Mouse (Mus musculus) heart, postnatal 0 days (tissue): ENCODE measurements around the gene Tle3. TPM values are rescaled to one million over a fixed set of nuclear protein-coding genes. Genes with fewer than 3 reads are reported as not detected.

Source experiments
- ATAC-seq: fragments of 200-750 bp; cut with Nextera tagmentation; 2 replicates; pipeline ENCODE4 v1.8.0; 2017; ENCODE audit warnings: low read depth, moderate number of reproducible peaks, moderate library complexity; ENCODE audit not compliant: insufficient read depth
- DNase-seq: peaks from one replicate; pipeline ENCODE4 v3.0.0-alpha.2; 2016; ENCODE audit warnings: low spot score
- H3K27ac ChIP-seq: fragments of 300-500 bp; sonication (generic); 2 replicates; pipeline ENCODE4 v1.5.1; 2014; ENCODE audit warnings: low read depth, mild to moderate bottlenecking
- H3K27me3 ChIP-seq: fragments of 300-500 bp; sonication (generic); 2 replicates; pipeline ENCODE4 v1.6.1; 2014; ENCODE audit warnings: low read length, mixed read lengths; ENCODE audit not compliant: control insufficient read depth, insufficient read depth
- H3K36me3 ChIP-seq: fragments of 300-500 bp; sonication (generic); replicated peaks from 2 replicates; pipeline ENCODE4 v1.6.1; 2014; ENCODE audit warnings: low read length, mixed read lengths; ENCODE audit not compliant: control insufficient read depth, insufficient read depth
- H3K4me1 ChIP-seq: fragments of 300-500 bp; sonication (generic); 2 replicates; pipeline ENCODE4 v1.6.1; 2014; ENCODE audit warnings: antibody characterized with exemption; ENCODE audit not compliant: control insufficient read depth, insufficient read depth
- H3K4me2 ChIP-seq: fragments of 300-500 bp; sonication (generic); 2 replicates; pipeline ENCODE4 v1.6.1; 2014; ENCODE audit warnings: low read depth, mild to moderate bottlenecking, low read length, moderate library complexity
- H3K4me3 ChIP-seq: fragments of 300-500 bp; sonication (generic); 2 replicates; pipeline ENCODE4 v1.5.1; 2014; ENCODE audit warnings: low read depth, low read length
- H3K9ac ChIP-seq: fragments of 300-500 bp; sonication (generic); replicated peaks from 2 replicates; pipeline ENCODE4 v1.6.1; 2014; ENCODE audit warnings: low read depth, low read length, mixed read lengths
- H3K9me3 ChIP-seq: fragments of 300-500 bp; sonication (generic); replicated peaks from 2 replicates; pipeline ENCODE4 v1.6.1; 2016; ENCODE audit warnings: low read length; ENCODE audit not compliant: control insufficient read depth
- CTCF ChIP-seq: IDR thresholded peaks from 2 replicates; pipeline ENCODE4 v1.5.1; 2016; ENCODE audit warnings: antibody characterized with exemption, control low read depth, low read depth
- EP300 ChIP-seq: IDR thresholded peaks from 2 replicates; pipeline ENCODE4 v1.6.1; 2016; ENCODE audit warnings: antibody characterized with exemption, low read depth
- WGBS: fragments of 180-500 bp; shearing (Covaris S2); extraction: QIAGEN DNeasy Blood & Tissue Kit; methylation state at CpG from one replicate; pipeline ENCODE4 v1.1.7; 2014; 5-methylcytosine and 5-hydroxymethylcytosine counted together
- polyA plus RNA-seq: library from polyadenylated mRNA; unstranded; fragments of >200 nt; fragmentation: Nextera tagmentation; extraction: Ambion mirVana; gene quantifications from 2 replicates; pipeline ENCODE4 v1.2.1, GENCODE M21; 2015
- total RNA-seq: library from RNA; depleted of rRNA; stranded (reverse); fragments of >200 nt; gene quantifications from 2 replicates; pipeline ENCODE4 v1.2.3, GENCODE M21; 2014; ENCODE audit warnings: low replicate concordance

Gene Tle3
- total and polyA plus RNA-seq, 2 experiments from 2014 or later = 4.9 to 22.8 TPM

DNA sequence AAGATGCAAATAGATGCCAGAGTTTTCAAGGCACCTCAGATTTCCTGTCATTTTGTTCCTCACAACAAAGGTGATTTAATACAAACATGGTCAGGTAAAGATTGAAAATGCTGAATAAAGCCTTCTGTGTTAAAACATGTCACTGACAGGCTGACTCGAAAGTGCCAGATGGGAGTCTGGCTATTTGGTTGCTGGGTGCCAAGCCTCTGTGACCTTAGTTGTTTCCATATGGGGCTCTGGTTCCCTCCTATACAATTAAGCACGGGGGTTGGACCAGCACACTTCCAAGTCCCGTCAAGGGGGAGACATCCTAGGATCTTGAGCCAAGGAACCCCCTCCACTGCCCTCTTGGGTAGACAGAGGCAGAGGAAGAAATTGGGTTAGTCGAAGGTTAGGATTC lies 13.2 kb upstream of the Tle3 start:
- Histone ChIP-seq H3K4me2 (no peak overlapping the region), H3K27me3 (peaks cover 99% of the 10 kb centered on the region), H3K27ac (no peak overlapping the region), H3K9me3 (peaks cover 14% of the 10 kb centered on the region), H3K9ac (no peak overlapping the region), H3K4me1 (peaks cover 18% of the 10 kb centered on the region; the same call in 1 of the 2 replicates), H3K4me3 (no peak overlapping the region), H3K36me3 (no peaks in the 10 kb centered on the region)
- no peak for ATAC-seq
- TF ChIP-seq EP300 = no peak
- no peak for TF ChIP-seq CTCF
- 79% methylated on average over 4 of the region's 4 CpGs for WGBS
- DNase-seq = no peak

GRCm38 (mm10) chr9:61359741-61360140 lies 12.4 kb upstream of the Tle3 start:
- TF ChIP-seq EP300 (no peak), CTCF (no peak)
- no peaks in the 10 kb centered on the region for H3K36me3 ChIP-seq
- H3K9ac ChIP-seq = no peak overlapping the region
- over 99% methylated on average over 3 of the region's 3 CpGs for WGBS
- no peak overlapping the region for H3K27ac ChIP-seq
- no peak overlapping the region for H3K4me3 ChIP-seq
- H3K4me1 ChIP-seq = peaks cover 18% of the 10 kb centered on the region; the same call in 1 of the 2 replicates
- H3K9me3 ChIP-seq = peaks cover 14% of the 10 kb centered on the region
- no peak for DNase-seq
- ATAC-seq = no peak
- H3K4me2 ChIP-seq = no peak overlapping the region
- H3K27me3 ChIP-seq = peaks cover 99% of the 10 kb centered on the region

DNA sequence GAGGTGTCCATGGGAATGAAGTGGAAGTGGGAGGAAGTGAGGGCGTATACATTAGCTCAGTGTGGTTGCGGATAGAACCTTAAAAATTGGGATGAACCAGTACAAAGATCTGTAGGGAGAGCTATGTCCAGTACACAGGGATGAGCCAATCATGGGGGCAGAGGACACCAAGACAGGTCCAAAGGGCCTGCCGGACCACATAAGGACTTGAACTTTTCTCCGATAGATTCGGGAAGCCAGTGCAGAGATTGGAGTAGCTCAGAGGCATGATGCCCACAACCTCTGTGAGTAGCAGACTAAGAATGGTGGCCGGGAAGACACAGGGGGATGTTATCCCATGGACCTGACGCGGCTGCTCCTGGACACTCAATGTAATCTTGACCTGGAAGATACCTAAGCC lies 12.0 kb upstream of the Tle3 start:
- DNase-seq (no peak), ATAC-seq (no peak)
- Histone ChIP-seq H3K27ac (no peak overlapping the region), H3K9me3 (peaks cover 9% of the 10 kb centered on the region), H3K9ac (no peak overlapping the region), H3K36me3 (no peaks in the 10 kb centered on the region), H3K27me3 (peaks cover 99% of the 10 kb centered on the region), H3K4me3 (no peak overlapping the region), H3K4me1 (peaks cover 18% of the 10 kb centered on the region; the same call in 1 of the 2 replicates), H3K4me2 (no peak overlapping the region)
- no peak for TF ChIP-seq EP300
- TF ChIP-seq CTCF = no peak
- WGBS = 84% methylated on average over 8 of the region's 8 CpGs

DNA sequence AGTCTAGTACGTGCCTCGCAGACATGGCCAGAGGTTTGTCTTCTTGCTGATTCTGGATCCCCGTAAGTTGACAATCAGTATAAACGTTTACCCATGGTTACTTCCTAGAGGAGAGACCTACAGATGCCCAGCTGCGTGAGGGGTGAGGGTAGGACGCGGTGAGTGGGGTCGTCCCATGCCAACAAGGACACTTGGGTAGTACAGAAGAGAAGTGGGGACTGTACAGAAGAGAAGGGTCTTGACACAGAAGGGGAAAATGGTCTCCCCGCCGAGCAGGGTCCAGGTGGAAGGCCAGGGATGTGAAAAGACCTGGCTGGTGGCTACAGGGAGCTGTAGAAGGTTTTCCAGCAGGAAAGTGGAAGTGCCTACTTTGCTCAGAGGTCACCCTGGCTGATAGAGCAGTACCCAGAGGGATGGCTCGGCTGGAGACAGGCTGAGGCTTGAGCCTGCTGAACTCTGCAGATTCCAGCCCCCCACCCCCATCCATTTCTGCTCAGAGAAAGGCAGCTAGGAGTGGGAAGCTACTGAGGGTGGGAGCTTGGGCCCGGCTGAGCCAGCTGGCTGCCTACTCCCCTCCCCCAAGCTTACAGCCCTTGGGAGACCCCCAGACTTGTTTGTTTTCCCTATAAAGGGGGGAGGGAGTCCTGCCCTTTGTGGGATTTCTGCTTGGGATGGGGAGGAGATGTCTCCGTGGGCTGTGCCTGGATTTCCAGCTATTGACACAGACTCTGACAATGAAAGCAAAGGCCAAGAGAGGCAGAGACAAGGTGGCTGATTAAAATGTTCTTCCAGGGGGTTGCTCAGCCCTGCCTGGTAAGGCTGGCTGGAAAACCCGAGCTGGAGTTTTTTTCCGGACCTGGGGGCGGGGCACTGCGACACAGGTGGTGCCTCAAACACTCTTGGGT lies 11.2 kb upstream of the Tle3 start:
- ATAC-seq (peak; percentile 78), DNase-seq (peak; percentile 40)
- H3K36me3 ChIP-seq = no peaks in the 10 kb centered on the region
- 33% methylated on average over 17 of the region's 17 CpGs for WGBS
- TF ChIP-seq EP300 (no peak), CTCF (no peak)
- no peak overlapping the region for H3K27ac ChIP-seq
- H3K4me3 ChIP-seq = no peak overlapping the region
- no peak overlapping the region for H3K9ac ChIP-seq
- H3K4me2 ChIP-seq = peak overlapping the region; percentile 18
- H3K4me1 ChIP-seq = peaks cover 18% of the 10 kb centered on the region; the same call in 1 of the 2 replicates
- peaks cover 8% of the 10 kb centered on the region; the same call in 1 of the 2 replicates for H3K9me3 ChIP-seq
- H3K27me3 ChIP-seq = peaks cover 99% of the 10 kb centered on the region

- Histone ChIP-seq H3K9me3 (0 out of 2 replicates have a peak, but pooled peaks cover 1% of the 10 kb centered on the region), H3K27me3 (peaks cover 99% of the 10 kb centered on the region), H3K4me1 (peaks cover 18% of the 10 kb centered on the region; the same call in 1 of the 2 replicates), H3K27ac (no peak overlapping the region), H3K4me3 (no peak overlapping the region), H3K36me3 (no peaks in the 10 kb centered on the region), H3K9ac (no peak overlapping the region), H3K4me2 (no peak overlapping the region)
- 64% methylated on average over 9 of the region's 9 CpGs for WGBS
- ATAC-seq (no peak), DNase-seq (no peak)
- no peak for TF ChIP-seq EP300
- TF ChIP-seq CTCF = no peak
These were observed 9.0 kb upstream of the Tle3 start for GRCm38 (mm10) chr9:61363194-61363593.
